Mouse (Mus musculus): Measurements from ENCODE around the gene Ppp1r14b. TPM values are rescaled to one million over a fixed set of nuclear protein-coding genes. Genes with fewer than 3 reads are reported as not detected.

The Ppp1r14b gene
- 218 and 224 TPM in 2 replicates for polyA plus RNA-seq (2014; fragmentation: Nextera tagmentation; extraction: Ambion mirVana)

DNA sequence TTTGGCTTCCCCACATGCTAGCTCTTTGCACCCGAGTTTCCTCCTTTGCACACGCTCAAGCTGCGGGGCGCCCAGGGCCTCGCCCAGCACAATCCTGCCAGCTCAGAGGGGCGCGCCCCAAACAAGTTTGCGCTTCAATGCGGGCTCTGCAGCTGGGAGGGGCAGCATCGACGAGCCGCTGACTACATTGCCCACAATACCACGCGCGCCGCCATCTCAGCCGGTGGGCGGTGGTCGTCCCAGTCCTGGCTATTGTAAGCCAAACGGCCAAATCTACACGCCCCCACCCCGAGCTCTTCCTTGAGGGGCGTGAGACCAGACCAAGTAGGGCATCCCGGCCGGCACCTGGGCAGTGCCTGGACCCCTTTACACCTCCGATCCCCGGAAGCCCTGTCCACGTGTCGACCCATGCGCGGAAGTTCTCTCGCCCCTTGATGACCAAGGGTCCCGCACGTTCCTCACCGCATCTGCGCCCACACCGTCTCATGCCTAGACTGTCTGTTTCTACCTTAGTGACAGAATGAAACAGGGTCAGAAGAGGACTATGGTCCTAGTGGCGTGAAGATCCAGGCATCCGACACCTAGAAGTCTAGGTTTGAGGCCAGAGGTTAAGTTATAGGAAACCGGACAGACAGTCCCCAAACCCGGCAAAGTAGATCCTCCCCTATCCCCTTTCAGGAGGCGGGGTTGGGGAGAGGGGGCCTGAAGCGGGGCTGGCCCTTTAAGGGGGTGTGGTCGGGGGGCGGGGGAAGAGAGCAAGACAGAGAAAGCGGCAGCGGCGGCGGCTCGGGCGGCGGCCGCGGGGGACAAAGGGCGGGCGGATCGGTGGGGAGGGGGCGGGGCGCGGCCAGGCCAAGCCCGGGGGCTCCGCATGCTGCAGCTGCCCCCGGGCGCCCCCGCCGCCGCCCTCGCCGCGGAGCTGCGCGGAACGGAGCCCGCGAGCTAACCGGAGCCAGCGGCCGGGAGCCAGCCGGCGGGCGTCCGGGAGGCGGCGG lies at the start of gene Ppp1r14b:
Ppp1r14b (plus strand) TSS at position 758 of the 995 bp plus-strand sequence.
- Histone ChIP-seq H3K27ac (ENCODE audit: low read depth) (peak within 1 kb of the TSS; percentile 71), H3K4me1 (ENCODE audit: insufficient read depth) (peaks cover 17% of the 10 kb centered on the region), H3K4me3 (ENCODE audit: low read depth, low read length) (peak within 1 kb of the TSS; percentile 58), H3K4me2 (peak within 1 kb of the TSS; percentile 94), H3K36me3 (ENCODE audit: insufficient read depth) (peaks cover 21% of the 10 kb centered on the region), H3K9ac (peak within 1 kb of the TSS; percentile 78), H3K9me3 (ENCODE audit: low read depth, low read length) (no peaks in the 10 kb centered on the region), H3K27me3 (ENCODE audit: insufficient read depth, low read length) (no peaks in the 10 kb centered on the region)
- ATAC-seq (ENCODE audit: insufficient read depth), result peak; percentile 64
- no peak for TF ChIP-seq CTCF (IDR thresholded peaks at IDR 0.05; ENCODE audit: low read depth)
- under 1% methylated on average over 57 of the region's 84 CpGs for WGBS
- peak; percentile 89 for DNase-seq

GRCm38 (mm10) chr19:6925307-6925573 lies 49.5 kb upstream of the Ppp1r14b start, which contains the start of gene Catsperz:
Gene Catsperz (minus strand): TSS chr19:6925380.
- H3K4me2 ChIP-seq, result peak within 1 kb of the TSS; percentile 51
- WGBS, result 6% methylated on average over 9 of the region's 9 CpGs
- H3K4me3 ChIP-seq (ENCODE audit: low read depth, low read length), result peak within 1 kb of the TSS; percentile 18
- TF ChIP-seq CTCF (IDR thresholded peaks at IDR 0.05; ENCODE audit: low read depth), result no peak
- no peaks in the 10 kb centered on the region for H3K4me1 ChIP-seq (ENCODE audit: insufficient read depth)
- no peaks in the 10 kb centered on the region for H3K36me3 ChIP-seq (ENCODE audit: insufficient read depth)
- DNase-seq, result peak; percentile 33
- H3K27me3 ChIP-seq (ENCODE audit: insufficient read depth, low read length), result peaks cover 66% of the 10 kb centered on the region
- H3K27ac ChIP-seq (ENCODE audit: low read depth), result no peak within 1 kb of the TSS
- no peak for ATAC-seq (ENCODE audit: insufficient read depth)
- no peaks in the 10 kb centered on the region for H3K9me3 ChIP-seq (ENCODE audit: low read depth, low read length)
- H3K9ac ChIP-seq, result no peak within 1 kb of the TSS

GRCm38 (mm10) chr19:6925611-6926329 lies 49.0 kb upstream of the Ppp1r14b start:
- H3K4me1 ChIP-seq (ENCODE audit: insufficient read depth), result no peaks in the 10 kb centered on the region
- H3K4me3 ChIP-seq (ENCODE audit: low read depth, low read length), result peak overlapping the region; percentile 11; the same call in 1 of the 2 replicates
- DNase-seq (no peak), ATAC-seq (ENCODE audit: insufficient read depth) (no peak)
- H3K27me3 ChIP-seq (ENCODE audit: insufficient read depth, low read length), result peaks cover 71% of the 10 kb centered on the region
- H3K4me2 ChIP-seq, result peak overlapping the region; percentile 51
- no peak overlapping the region for H3K9ac ChIP-seq
- H3K36me3 ChIP-seq (ENCODE audit: insufficient read depth), result no peaks in the 10 kb centered on the region
- no peaks in the 10 kb centered on the region for H3K9me3 ChIP-seq (ENCODE audit: low read depth, low read length)
- TF ChIP-seq CTCF (IDR thresholded peaks at IDR 0.05; ENCODE audit: low read depth), result no peak
- 12% methylated on average over 40 of the region's 40 CpGs for WGBS
- no peak overlapping the region for H3K27ac ChIP-seq (ENCODE audit: low read depth)

- Histone ChIP-seq H3K4me3 (ENCODE audit: low read depth, low read length) (peak overlapping the region; percentile 19), H3K27me3 (ENCODE audit: insufficient read depth, low read length) (peaks cover 81% of the 10 kb centered on the region)
- peak; percentile 42 for DNase-seq
These were observed 48.1 kb upstream of the Ppp1r14b start for GRCm38 (mm10) chr19:6926559-6927255.

GRCm38 (mm10) chr19:6928080-6928479 lies 46.7 kb upstream of the Ppp1r14b start:
- Histone ChIP-seq H3K36me3 (ENCODE audit: insufficient read depth) (no peaks in the 10 kb centered on the region), H3K4me1 (ENCODE audit: insufficient read depth) (no peaks in the 10 kb centered on the region), H3K27ac (ENCODE audit: low read depth) (no peak overlapping the region), H3K4me3 (ENCODE audit: low read depth, low read length) (no peak overlapping the region), H3K4me2 (no peak overlapping the region), H3K9me3 (ENCODE audit: low read depth, low read length) (no peaks in the 10 kb centered on the region), H3K9ac (no peak overlapping the region), H3K27me3 (ENCODE audit: insufficient read depth, low read length) (peaks cover 88% of the 10 kb centered on the region)
- 11% methylated on average over 9 of the region's 9 CpGs for WGBS
- ATAC-seq (ENCODE audit: insufficient read depth) (no peak), DNase-seq (no peak)
- TF ChIP-seq CTCF (IDR thresholded peaks at IDR 0.05; ENCODE audit: low read depth), result no peak

More at GRCm38 (mm10) chr19:6926559-6927255, 48.1 kb upstream of the Ppp1r14b start:
- Histone ChIP-seq H3K4me2 (peak overlapping the region; percentile 33), H3K36me3 (ENCODE audit: insufficient read depth) (no peaks in the 10 kb centered on the region), H3K27ac (ENCODE audit: low read depth) (no peak overlapping the region), H3K4me1 (ENCODE audit: insufficient read depth) (no peaks in the 10 kb centered on the region), H3K9ac (no peak overlapping the region), H3K9me3 (ENCODE audit: low read depth, low read length) (no peaks in the 10 kb centered on the region)
- TF ChIP-seq CTCF (IDR thresholded peaks at IDR 0.05; ENCODE audit: low read depth), result no peak
- no peak for ATAC-seq (ENCODE audit: insufficient read depth)
- WGBS, result 13% methylated on average over 26 of the region's 26 CpGs

DNA sequence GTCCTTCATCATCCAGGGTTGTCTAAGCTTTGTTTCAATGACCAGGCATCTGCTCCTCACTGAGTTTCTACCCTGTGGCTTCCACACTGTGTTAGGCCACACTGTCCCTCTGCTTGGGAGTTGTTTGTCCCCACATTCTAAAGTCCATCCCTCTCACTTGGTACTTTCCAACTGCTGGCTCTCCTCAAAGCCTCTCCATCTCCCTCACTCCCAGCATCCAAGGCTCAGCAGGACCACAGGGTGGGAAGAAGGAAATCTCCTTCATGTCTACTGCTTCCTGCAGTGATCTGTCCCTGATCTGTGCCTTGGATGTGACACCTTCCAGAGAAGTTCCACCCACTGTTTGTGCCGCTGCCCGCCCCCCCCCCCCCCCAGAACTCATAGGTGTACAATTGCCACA lies 43.8 kb upstream of the Ppp1r14b start:
- H3K4me1 ChIP-seq (ENCODE audit: insufficient read depth), result no peaks in the 10 kb centered on the region
- no peaks in the 10 kb centered on the region for H3K36me3 ChIP-seq (ENCODE audit: insufficient read depth)
- no peaks in the 10 kb centered on the region for H3K9me3 ChIP-seq (ENCODE audit: low read depth, low read length)
- H3K4me3 ChIP-seq (ENCODE audit: low read depth, low read length), result no peak overlapping the region
- ATAC-seq (ENCODE audit: insufficient read depth), result no peak
- no peak overlapping the region for H3K27ac ChIP-seq (ENCODE audit: low read depth)
- H3K27me3 ChIP-seq (ENCODE audit: insufficient read depth, low read length), result peaks cover 90% of the 10 kb centered on the region
- H3K9ac ChIP-seq, result no peak overlapping the region
- TF ChIP-seq CTCF (IDR thresholded peaks at IDR 0.05; ENCODE audit: low read depth), result no peak
- no peak for DNase-seq
- 7% methylated on average over 2 of the region's 2 CpGs for WGBS
- no peak overlapping the region for H3K4me2 ChIP-seq

All from lung, embryonic 14.5 days (tissue).